Mouse (Mus musculus): Measurements from ENCODE around the gene Wee2. TPM values are rescaled to one million over a fixed set of nuclear protein-coding genes. Genes with fewer than 3 reads are reported as not detected.

The Wee2 gene
- polyA plus RNA-seq, 2 experiments: not detected

- peaks cover 20% of the 10 kb centered on the region for H3K27me3 ChIP-seq (ENCODE audit: control insufficient read depth, insufficient read depth, low read length)
- ATAC-seq (ENCODE audit: insufficient read depth): no peak
These were observed 843 bp downstream of the Wee2 start for GRCm38 (mm10) chr6:40439731-40440130.

GRCm38 (mm10) chr6:40441276-40441675, 2.4 kb downstream of the Wee2 start:
- no peak for DNase-seq (ENCODE audit: low read depth in 3 of 3, low spot score in 3 of 3)
- H3K4me2 ChIP-seq (ENCODE audit: low read depth): no peak overlapping the region
- peaks cover 7% of the 10 kb centered on the region; the same call in 1 of the 2 replicates for H3K27me3 ChIP-seq (ENCODE audit: control insufficient read depth, insufficient read depth, low read length)

More at GRCm38 (mm10) chr6:40439731-40440130, 843 bp downstream of the Wee2 start:
- no peak overlapping the region for H3K4me3 ChIP-seq (ENCODE audit: insufficient read depth in 1 of 2, low read depth in 2 of 2, low read length in 2 of 2)
- no peak for DNase-seq (ENCODE audit: low read depth in 3 of 3, low spot score in 3 of 3)
- 14% methylated on average over 12 of the region's 12 CpGs for WGBS (ENCODE audit: insufficient replicate concordance)
- H3K36me3 ChIP-seq (replicated peaks; ENCODE audit: control insufficient read depth, insufficient read depth, low read depth): no peaks in the 10 kb centered on the region
- no peak for TF ChIP-seq EP300 (IDR thresholded peaks at IDR 0.05; ENCODE audit: low read depth)
- TF ChIP-seq CTCF (IDR thresholded peaks at IDR 0.05; ENCODE audit: low read depth): no peak
- H3K9ac ChIP-seq (replicated peaks): no peak overlapping the region
- no peaks in the 10 kb centered on the region for H3K4me1 ChIP-seq (replicated peaks; ENCODE audit: control insufficient read depth in 2 of 2, insufficient read depth in 2 of 2, low read length in 1 of 2)
- no peak overlapping the region for H3K27ac ChIP-seq
- no peak overlapping the region for H3K4me2 ChIP-seq (ENCODE audit: low read depth)
- H3K9me3 ChIP-seq (ENCODE audit: control insufficient read depth, low read length): no peaks in the 10 kb centered on the region

GRCm38 (mm10) chr6:40441755-40442154, 2.9 kb downstream of the Wee2 start:
- TF ChIP-seq CTCF (IDR thresholded peaks at IDR 0.05; ENCODE audit: low read depth): 0 out of 2 replicates have a peak, but pooled peaks have one; percentile 11
- no peak for TF ChIP-seq EP300 (IDR thresholded peaks at IDR 0.05; ENCODE audit: low read depth)
- H3K4me2 ChIP-seq (ENCODE audit: low read depth): no peak overlapping the region
- H3K9ac ChIP-seq (replicated peaks): no peak overlapping the region
- ATAC-seq (ENCODE audit: insufficient read depth) (no peak), DNase-seq (ENCODE audit: low read depth in 3 of 3, low spot score in 3 of 3) (no peak)
- H3K9me3 ChIP-seq (ENCODE audit: control insufficient read depth, low read length): no peaks in the 10 kb centered on the region
- H3K36me3 ChIP-seq (replicated peaks; ENCODE audit: control insufficient read depth, insufficient read depth, low read depth): no peaks in the 10 kb centered on the region
- no peak overlapping the region for H3K4me3 ChIP-seq (ENCODE audit: insufficient read depth in 1 of 2, low read depth in 2 of 2, low read length in 2 of 2)
- WGBS (ENCODE audit: insufficient replicate concordance): 42% methylated on average over 3 of the region's 3 CpGs
- no peak overlapping the region for H3K27ac ChIP-seq
- H3K4me1 ChIP-seq (replicated peaks; ENCODE audit: control insufficient read depth in 2 of 2, insufficient read depth in 2 of 2, low read length in 1 of 2): no peaks in the 10 kb centered on the region
- peaks cover 4% of the 10 kb centered on the region; the same call in 1 of the 2 replicates for H3K27me3 ChIP-seq (ENCODE audit: control insufficient read depth, insufficient read depth, low read length)

More at GRCm38 (mm10) chr6:40441276-40441675, 2.4 kb downstream of the Wee2 start:
- TF ChIP-seq CTCF (IDR thresholded peaks at IDR 0.05; ENCODE audit: low read depth) (no peak), EP300 (IDR thresholded peaks at IDR 0.05; ENCODE audit: low read depth) (no peak)
- ATAC-seq (ENCODE audit: insufficient read depth): no peak
- Histone ChIP-seq H3K9ac (replicated peaks) (no peak overlapping the region), H3K27ac (no peak overlapping the region), H3K9me3 (ENCODE audit: control insufficient read depth, low read length) (no peaks in the 10 kb centered on the region), H3K4me3 (ENCODE audit: insufficient read depth in 1 of 2, low read depth in 2 of 2, low read length in 2 of 2) (no peak overlapping the region), H3K4me1 (replicated peaks; ENCODE audit: control insufficient read depth in 2 of 2, insufficient read depth in 2 of 2, low read length in 1 of 2) (no peaks in the 10 kb centered on the region), H3K36me3 (replicated peaks; ENCODE audit: control insufficient read depth, insufficient read depth, low read depth) (no peaks in the 10 kb centered on the region)
- WGBS (ENCODE audit: insufficient replicate concordance): 62% methylated on average over 3 of the region's 3 CpGs

- ATAC-seq (ENCODE audit: insufficient read depth) (no peak), DNase-seq (ENCODE audit: low read depth in 3 of 3, low spot score in 3 of 3) (no peak)
- H3K9ac ChIP-seq (replicated peaks): no peak overlapping the region
- H3K27me3 ChIP-seq (ENCODE audit: control insufficient read depth, insufficient read depth, low read length): no peaks in the 10 kb centered on the region
- H3K4me2 ChIP-seq (ENCODE audit: low read depth): no peak overlapping the region
- TF ChIP-seq EP300 (IDR thresholded peaks at IDR 0.05; ENCODE audit: low read depth): no peak
- no peak for TF ChIP-seq CTCF (IDR thresholded peaks at IDR 0.05; ENCODE audit: low read depth)
- 22% methylated on average over 10 of the region's 10 CpGs for WGBS (ENCODE audit: insufficient replicate concordance)
- H3K9me3 ChIP-seq (ENCODE audit: control insufficient read depth, low read length): no peaks in the 10 kb centered on the region
- H3K4me3 ChIP-seq (ENCODE audit: insufficient read depth in 1 of 2, low read depth in 2 of 2, low read length in 2 of 2): no peak overlapping the region
- H3K4me1 ChIP-seq (replicated peaks; ENCODE audit: control insufficient read depth in 2 of 2, insufficient read depth in 2 of 2, low read length in 1 of 2): no peaks in the 10 kb centered on the region
- H3K36me3 ChIP-seq (replicated peaks; ENCODE audit: control insufficient read depth, insufficient read depth, low read depth): no peaks in the 10 kb centered on the region
- no peak overlapping the region for H3K27ac ChIP-seq
These were observed 4.5 kb downstream of the Wee2 start for GRCm38 (mm10) chr6:40443281-40443928.

- H3K4me2 ChIP-seq (ENCODE audit: low read depth): no peak overlapping the region
- H3K27ac ChIP-seq: no peak overlapping the region
- ATAC-seq (ENCODE audit: insufficient read depth) (no peak), DNase-seq (ENCODE audit: low read depth in 3 of 3, low spot score in 3 of 3) (no peak)
- H3K4me1 ChIP-seq (replicated peaks; ENCODE audit: control insufficient read depth in 2 of 2, insufficient read depth in 2 of 2, low read length in 1 of 2): no peaks in the 10 kb centered on the region
- no peak for TF ChIP-seq CTCF (IDR thresholded peaks at IDR 0.05; ENCODE audit: low read depth)
- H3K36me3 ChIP-seq (replicated peaks; ENCODE audit: control insufficient read depth, insufficient read depth, low read depth): no peaks in the 10 kb centered on the region
- no peaks in the 10 kb centered on the region for H3K9me3 ChIP-seq (ENCODE audit: control insufficient read depth, low read length)
- H3K27me3 ChIP-seq (ENCODE audit: control insufficient read depth, insufficient read depth, low read length): no peaks in the 10 kb centered on the region
- no peak overlapping the region for H3K4me3 ChIP-seq (ENCODE audit: insufficient read depth in 1 of 2, low read depth in 2 of 2, low read length in 2 of 2)
- no peak overlapping the region for H3K9ac ChIP-seq (replicated peaks)
These were observed 9.7 kb downstream of the Wee2 start for GRCm38 (mm10) chr6:40448626-40449025.

All from liver, embryonic 14.5 days (tissue).